Mouse (Mus musculus) hindbrain, embryonic 14.5 days (tissue): ENCODE measurements around the gene Taldo1. TPM values are rescaled to one million over a fixed set of nuclear protein-coding genes. Genes with fewer than 3 reads are reported as not detected.

Experiments
- ATAC-seq: fragments of 200-750 bp; cut with Nextera tagmentation; 2 replicates; pipeline ENCODE4 v1.8.0; 2017; ENCODE audit warnings: moderate number of reproducible peaks, mild to moderate bottlenecking, moderate TSS enrichment, moderate library complexity; ENCODE audit not compliant: low FRiP score
- DNase-seq: peaks from one replicate; pipeline ENCODE4 v3.0.0-alpha.2; 2015; ENCODE audit warnings: low spot score
- H3K27ac ChIP-seq: fragments of 300-500 bp; sonication (generic); 2 replicates; pipeline ENCODE4 v1.5.1; 2014; ENCODE audit warnings: mild to moderate bottlenecking, moderate library complexity
- H3K27me3 ChIP-seq: fragments of 300-500 bp; sonication (generic); 2 replicates; pipeline ENCODE4 v1.6.1; 2014; ENCODE audit warnings: mild to moderate bottlenecking, low read length, mixed read lengths; ENCODE audit not compliant: control insufficient read depth, insufficient read depth
- H3K36me3 ChIP-seq: fragments of 300-500 bp; sonication (generic); replicated peaks from 2 replicates; pipeline ENCODE4 v1.6.1; 2014; ENCODE audit not compliant: control insufficient read depth, insufficient read depth
- H3K4me1 ChIP-seq: fragments of 300-500 bp; sonication (generic); replicated peaks from 2 replicates; pipeline ENCODE4 v1.6.1; 2014; ENCODE audit warnings: antibody characterized with exemption, low read length, mixed read lengths; ENCODE audit not compliant: control insufficient read depth, insufficient read depth
- H3K4me2 ChIP-seq: fragments of 300-500 bp; sonication (generic); replicated peaks from 2 replicates; pipeline ENCODE4 v1.6.1; 2014; ENCODE audit warnings: mild to moderate bottlenecking, moderate library complexity
- H3K4me3 ChIP-seq: fragments of 300-500 bp; sonication (generic); replicated peaks from 2 replicates; pipeline ENCODE4 v1.5.1; 2014; ENCODE audit warnings: mild to moderate bottlenecking, low read length
- H3K9ac ChIP-seq: fragments of 300-500 bp; sonication (generic); 2 replicates; pipeline ENCODE4 v1.6.1; 2014
- H3K9me3 ChIP-seq: fragments of 300-500 bp; sonication (generic); 2 replicates; pipeline ENCODE4 v1.6.1; 2016; ENCODE audit warnings: low read length; ENCODE audit not compliant: control insufficient read depth
- WGBS: fragments of 180-500 bp; shearing (Covaris S2); extraction: QIAGEN DNeasy Blood & Tissue Kit; methylation state at CpG from one replicate; pipeline ENCODE4 v1.1.7; 2014; 5-methylcytosine and 5-hydroxymethylcytosine counted together
- polyA plus RNA-seq: library from polyadenylated mRNA; unstranded; fragments of >200 nt; fragmentation: Nextera tagmentation; extraction: Ambion mirVana; gene quantifications from 2 replicates; pipeline ENCODE4 v1.2.1, GENCODE M21; 2014

Gene Taldo1
- 271 and 278 TPM in 2 replicates for polyA plus RNA-seq

- peak within 1 kb of the TSS; percentile 87 for H3K9ac ChIP-seq
- no peaks in the 10 kb centered on the region for H3K27me3 ChIP-seq
- peak within 1 kb of the TSS; percentile 55 for H3K4me3 ChIP-seq
- H3K9me3 ChIP-seq = no peaks in the 10 kb centered on the region
- peak; percentile 93 for DNase-seq
- H3K4me2 ChIP-seq = peak within 1 kb of the TSS; percentile 95
- WGBS = under 1% methylated on average over 57 of the region's 57 CpGs
- H3K36me3 ChIP-seq = peaks cover 14% of the 10 kb centered on the region
- peak; percentile 94 for ATAC-seq
- H3K27ac ChIP-seq = peak within 1 kb of the TSS; percentile 73
- peaks cover 12% of the 10 kb centered on the region for H3K4me1 ChIP-seq
Measured at GRCm38 (mm10) chr7:141391625-141392551, at the start of gene Taldo1. Taldo1 (plus strand) TSS chr7:141392199.

- Histone ChIP-seq H3K9ac (no peak overlapping the region), H3K4me3 (no peak overlapping the region), H3K27ac (no peak overlapping the region), H3K4me2 (no peak overlapping the region), H3K4me1 (peaks cover 3% of the 10 kb centered on the region; the same call in 1 of the 2 replicates), H3K36me3 (no peaks in the 10 kb centered on the region), H3K9me3 (no peaks in the 10 kb centered on the region), H3K27me3 (0 out of 2 replicates have a peak, but pooled peaks cover 3% of the 10 kb centered on the region)
- ATAC-seq = no peak
- 67% methylated on average over 2 of the region's 2 CpGs for WGBS
- no peak for DNase-seq
Measured at GRCm38 (mm10) chr7:141343230-141343629, 48.8 kb upstream of the Taldo1 start.

GRCm38 (mm10) chr7:141343696-141344095 is 48.3 kb upstream of the Taldo1 start:
- no peak for DNase-seq

GRCm38 (mm10) chr7:141344787-141345186 is 47.2 kb upstream of the Taldo1 start:
- 94% methylated on average over 5 of the region's 5 CpGs for WGBS
- Histone ChIP-seq H3K27me3 (no peaks in the 10 kb centered on the region), H3K27ac (no peak overlapping the region), H3K9ac (no peak overlapping the region), H3K9me3 (no peaks in the 10 kb centered on the region), H3K36me3 (no peaks in the 10 kb centered on the region), H3K4me3 (no peak overlapping the region), H3K4me1 (no peaks in the 10 kb centered on the region), H3K4me2 (no peak overlapping the region)
- DNase-seq (no peak), ATAC-seq (no peak)

More at GRCm38 (mm10) chr7:141343696-141344095, 48.3 kb upstream of the Taldo1 start:
- Histone ChIP-seq H3K4me3 (no peak overlapping the region), H3K36me3 (no peaks in the 10 kb centered on the region), H3K27ac (no peak overlapping the region), H3K27me3 (no peaks in the 10 kb centered on the region), H3K4me1 (no peaks in the 10 kb centered on the region; the same call in 1 of the 2 replicates), H3K9me3 (no peaks in the 10 kb centered on the region), H3K9ac (no peak overlapping the region), H3K4me2 (no peak overlapping the region)
- no peak for ATAC-seq
- WGBS = 76% methylated on average over 7 of the region's 7 CpGs

- Histone ChIP-seq H3K4me1 (peaks cover 8% of the 10 kb centered on the region; the same call in 1 of the 2 replicates), H3K4me3 (no peak overlapping the region), H3K27me3 (no peaks in the 10 kb centered on the region), H3K9me3 (no peaks in the 10 kb centered on the region), H3K27ac (no peak overlapping the region), H3K9ac (no peak overlapping the region), H3K4me2 (no peak overlapping the region), H3K36me3 (no peaks in the 10 kb centered on the region)
- ATAC-seq = no peak
- no peak for DNase-seq
- WGBS = 82% methylated on average over 6 of the region's 6 CpGs
Measured at GRCm38 (mm10) chr7:141351061-141351460, 40.9 kb upstream of the Taldo1 start.

GRCm38 (mm10) chr7:141355051-141355450 is 36.9 kb upstream of the Taldo1 start:
- H3K4me2 ChIP-seq = no peak overlapping the region
- H3K4me1 ChIP-seq = peaks cover 8% of the 10 kb centered on the region; the same call in 1 of the 2 replicates
- H3K9ac ChIP-seq = no peak overlapping the region
- H3K36me3 ChIP-seq = no peaks in the 10 kb centered on the region
- ATAC-seq = no peak
- H3K4me3 ChIP-seq = no peak overlapping the region
- WGBS = 74% methylated on average over 8 of the region's 8 CpGs
- no peaks in the 10 kb centered on the region for H3K27me3 ChIP-seq
- H3K27ac ChIP-seq = no peak overlapping the region
- no peaks in the 10 kb centered on the region for H3K9me3 ChIP-seq
- no peak for DNase-seq

GRCm38 (mm10) chr7:141355626-141356326 is 36.2 kb upstream of the Taldo1 start:
- no peak overlapping the region for H3K4me2 ChIP-seq
- H3K27me3 ChIP-seq = no peaks in the 10 kb centered on the region
- peaks cover 8% of the 10 kb centered on the region; the same call in 1 of the 2 replicates for H3K4me1 ChIP-seq
- H3K36me3 ChIP-seq = no peaks in the 10 kb centered on the region
- DNase-seq (no peak), ATAC-seq (no peak)
- no peak overlapping the region for H3K4me3 ChIP-seq
- 54% methylated on average over 12 of the region's 12 CpGs for WGBS
- peak overlapping the region; percentile 20; the same call in 1 of the 2 replicates for H3K27ac ChIP-seq
- no peak overlapping the region for H3K9ac ChIP-seq
- H3K9me3 ChIP-seq = no peaks in the 10 kb centered on the region

GRCm38 (mm10) chr7:141356971-141357370 is 35.0 kb upstream of the Taldo1 start:
- Histone ChIP-seq H3K4me3 (no peak overlapping the region), H3K36me3 (no peaks in the 10 kb centered on the region), H3K27me3 (peaks cover 11% of the 10 kb centered on the region; the same call in 1 of the 2 replicates), H3K4me2 (no peak overlapping the region), H3K27ac (no peak overlapping the region), H3K9ac (no peak overlapping the region), H3K9me3 (no peaks in the 10 kb centered on the region), H3K4me1 (peaks cover 8% of the 10 kb centered on the region; the same call in 1 of the 2 replicates)
- WGBS = 74% methylated on average over 14 of the region's 14 CpGs
- ATAC-seq (no peak), DNase-seq (no peak)

- Histone ChIP-seq H3K27ac (no peak overlapping the region), H3K36me3 (no peaks in the 10 kb centered on the region), H3K4me1 (no peaks in the 10 kb centered on the region), H3K9me3 (no peaks in the 10 kb centered on the region), H3K27me3 (peaks cover 12% of the 10 kb centered on the region; the same call in 1 of the 2 replicates), H3K9ac (no peak overlapping the region), H3K4me2 (peak overlapping the region; percentile 29), H3K4me3 (no peak overlapping the region)
- ATAC-seq = no peak
- WGBS = 18% methylated on average over 24 of the region's 24 CpGs
- no peak for DNase-seq
Measured at GRCm38 (mm10) chr7:141361510-141361909, 30.5 kb upstream of the Taldo1 start.
